Mouse (Mus musculus): ENCODE measurements around the gene Gm21149. TPM values are rescaled to one million over a fixed set of nuclear protein-coding genes. Genes with fewer than 3 reads are reported as not detected.
A peak's percentile ranks its signal among the peaks of the same experiment; 100 is the strongest.
"Not testable (repeated sequence)": the region's sequence is repeated elsewhere in the genome, so short reads cannot be mapped to it uniquely, and the experiment has no call there.

The Gm21149 gene
- not detected in 2 replicates for polyA plus RNA-seq (2015; fragmentation: Nextera tagmentation; extraction: Ambion mirVana)

DNA sequence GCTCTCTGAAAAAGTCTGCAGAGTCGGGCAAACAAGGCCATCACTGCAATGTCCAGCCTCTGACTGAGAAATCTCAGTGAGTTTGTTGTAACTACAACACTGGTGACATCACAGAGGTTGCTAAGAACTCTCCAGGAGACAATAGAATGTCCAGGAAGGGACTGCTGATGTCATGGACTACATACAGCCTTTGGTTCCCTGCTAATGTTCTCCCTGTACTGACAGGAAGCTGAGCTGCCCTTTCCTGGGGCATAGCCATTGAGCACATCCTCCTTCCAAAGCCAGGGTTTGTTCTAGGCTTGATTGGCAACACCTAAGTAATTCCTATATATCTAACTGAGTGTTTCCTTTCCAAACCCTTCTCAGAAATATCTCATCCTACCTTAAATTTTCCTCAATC, at the start of gene Gm21149:
Gene Gm21149, minus strand, starts transcription at position 101 of the 400 bp plus-strand sequence.
- not testable (repeated sequence) for H3K9ac ChIP-seq (ENCODE audit: low read depth, low read length); H3K27ac ChIP-seq (ENCODE audit: low read length); H3K9me3 ChIP-seq (ENCODE audit: control insufficient read depth, low read length); H3K4me3 ChIP-seq (ENCODE audit: low read length); ATAC-seq; H3K4me1 ChIP-seq (ENCODE audit: control insufficient read depth, insufficient read depth, low read length); H3K4me2 ChIP-seq (ENCODE audit: low read depth, low read length); H3K27me3 ChIP-seq (replicated peaks; ENCODE audit: control insufficient read depth, insufficient read depth, low read length); H3K36me3 ChIP-seq (ENCODE audit: control insufficient read depth, insufficient read depth, low read length)
- WGBS = 62% methylated on average over 1 of the region's 1 CpGs

DNA sequence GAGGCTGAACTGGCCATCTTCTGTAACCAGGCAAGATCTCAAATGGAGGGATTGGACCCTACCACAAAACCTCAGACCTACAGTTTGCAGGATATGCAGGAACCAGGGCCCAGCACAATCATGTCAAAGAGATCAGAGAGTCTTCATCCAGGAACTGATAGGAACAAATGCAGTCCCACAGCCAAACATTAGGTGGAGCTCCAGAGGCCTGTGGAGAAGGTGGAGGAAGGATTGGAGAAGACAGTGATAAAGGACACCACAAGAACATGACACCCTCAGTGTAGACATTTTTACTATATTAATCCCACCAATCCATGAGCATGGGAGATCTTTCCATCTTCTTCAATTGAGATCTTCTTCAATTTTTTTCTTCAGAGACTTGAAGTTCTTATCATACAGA, 46.1 kb upstream of the Gm21149 start:
- H3K9me3 ChIP-seq (ENCODE audit: control insufficient read depth, low read length); H3K4me2 ChIP-seq (ENCODE audit: low read depth, low read length); H3K4me3 ChIP-seq (ENCODE audit: low read length); H3K27me3 ChIP-seq (replicated peaks; ENCODE audit: control insufficient read depth, insufficient read depth, low read length); H3K27ac ChIP-seq (ENCODE audit: low read length); H3K4me1 ChIP-seq (ENCODE audit: control insufficient read depth, insufficient read depth, low read length); H3K36me3 ChIP-seq (ENCODE audit: control insufficient read depth, insufficient read depth, low read length); H3K9ac ChIP-seq (ENCODE audit: low read depth, low read length); ATAC-seq: not testable (repeated sequence)

DNA sequence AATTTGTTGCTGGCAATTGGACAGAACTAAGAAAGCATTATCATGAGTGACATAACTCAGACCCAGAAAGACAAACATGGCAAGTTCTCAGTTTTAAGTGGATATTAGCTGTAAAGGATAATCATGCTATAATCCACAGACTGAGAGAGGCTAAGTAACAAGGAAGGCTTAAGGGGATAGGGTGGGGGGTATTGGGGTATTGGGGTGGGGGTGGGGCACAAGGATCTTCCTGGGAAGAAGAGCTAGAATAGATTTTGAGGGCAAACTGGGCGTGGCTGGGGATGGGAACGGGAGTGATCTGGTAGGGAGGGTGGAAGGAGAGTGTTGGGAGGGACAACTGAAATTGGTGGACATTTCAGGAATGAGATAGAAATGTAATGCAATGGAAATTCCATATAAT, 45.7 kb upstream of the Gm21149 start:
- H3K27me3 ChIP-seq (replicated peaks; ENCODE audit: control insufficient read depth, insufficient read depth, low read length); H3K9ac ChIP-seq (ENCODE audit: low read depth, low read length); H3K4me2 ChIP-seq (ENCODE audit: low read depth, low read length); H3K4me3 ChIP-seq (ENCODE audit: low read length); H3K36me3 ChIP-seq (ENCODE audit: control insufficient read depth, insufficient read depth, low read length); H3K4me1 ChIP-seq (ENCODE audit: control insufficient read depth, insufficient read depth, low read length); H3K9me3 ChIP-seq (ENCODE audit: control insufficient read depth, low read length); H3K27ac ChIP-seq (ENCODE audit: low read length); ATAC-seq: not testable (repeated sequence)
- WGBS = 34% methylated on average over 2 of the region's 2 CpGs

DNA sequence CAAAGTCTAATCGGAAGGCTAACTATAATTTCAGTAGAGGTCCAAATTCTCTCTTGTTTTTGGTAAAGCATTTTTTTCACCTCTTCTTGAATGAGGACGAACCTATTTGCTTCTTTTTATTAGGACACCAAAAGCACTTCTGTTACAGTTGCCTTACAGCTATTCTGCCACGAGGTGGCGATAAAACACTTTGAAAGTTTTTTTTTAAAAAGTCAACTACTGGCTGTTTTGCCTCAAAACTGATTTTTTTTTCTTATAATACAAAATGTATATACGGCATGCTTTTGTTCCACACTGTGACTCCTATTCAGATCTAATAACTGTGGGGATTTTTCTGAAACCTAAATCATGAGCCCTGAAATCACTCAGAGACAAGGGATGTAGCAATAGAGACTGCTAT, 44.1 kb upstream of the Gm21149 start:
- H3K27ac ChIP-seq (ENCODE audit: low read length); H3K4me1 ChIP-seq (ENCODE audit: control insufficient read depth, insufficient read depth, low read length); H3K9ac ChIP-seq (ENCODE audit: low read depth, low read length); H3K4me2 ChIP-seq (ENCODE audit: low read depth, low read length); H3K9me3 ChIP-seq (ENCODE audit: control insufficient read depth, low read length); ATAC-seq; H3K4me3 ChIP-seq (ENCODE audit: low read length); H3K36me3 ChIP-seq (ENCODE audit: control insufficient read depth, insufficient read depth, low read length); H3K27me3 ChIP-seq (replicated peaks; ENCODE audit: control insufficient read depth, insufficient read depth, low read length): not testable (repeated sequence)
- WGBS = 17% methylated on average over 5 of the region's 5 CpGs

DNA sequence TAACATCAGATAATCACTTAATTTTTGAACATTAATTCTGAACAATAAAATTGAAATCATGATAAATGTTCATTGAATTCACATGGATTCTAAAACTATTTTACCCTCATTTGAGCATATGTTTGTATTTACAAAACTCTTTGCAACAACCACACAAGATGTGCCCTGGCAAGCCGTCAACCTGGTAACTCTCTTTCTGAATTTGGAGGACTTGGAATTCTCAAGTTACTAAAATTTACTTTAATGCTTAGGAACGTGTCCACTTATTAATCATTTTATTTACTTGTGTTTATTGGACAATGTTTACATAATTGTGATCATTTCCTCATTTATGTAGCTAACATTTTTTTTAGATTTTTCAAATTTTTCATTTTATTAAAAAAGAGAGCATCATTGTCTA, 40.8 kb upstream of the Gm21149 start:
- not testable (repeated sequence) for H3K27ac ChIP-seq (ENCODE audit: low read length); H3K9me3 ChIP-seq (ENCODE audit: control insufficient read depth, low read length); H3K4me2 ChIP-seq (ENCODE audit: low read depth, low read length); H3K9ac ChIP-seq (ENCODE audit: low read depth, low read length); ATAC-seq; H3K36me3 ChIP-seq (ENCODE audit: control insufficient read depth, insufficient read depth, low read length); H3K27me3 ChIP-seq (replicated peaks; ENCODE audit: control insufficient read depth, insufficient read depth, low read length); H3K4me1 ChIP-seq (ENCODE audit: control insufficient read depth, insufficient read depth, low read length); H3K4me3 ChIP-seq (ENCODE audit: low read length)
- 73% methylated on average over 2 of the region's 2 CpGs for WGBS

DNA sequence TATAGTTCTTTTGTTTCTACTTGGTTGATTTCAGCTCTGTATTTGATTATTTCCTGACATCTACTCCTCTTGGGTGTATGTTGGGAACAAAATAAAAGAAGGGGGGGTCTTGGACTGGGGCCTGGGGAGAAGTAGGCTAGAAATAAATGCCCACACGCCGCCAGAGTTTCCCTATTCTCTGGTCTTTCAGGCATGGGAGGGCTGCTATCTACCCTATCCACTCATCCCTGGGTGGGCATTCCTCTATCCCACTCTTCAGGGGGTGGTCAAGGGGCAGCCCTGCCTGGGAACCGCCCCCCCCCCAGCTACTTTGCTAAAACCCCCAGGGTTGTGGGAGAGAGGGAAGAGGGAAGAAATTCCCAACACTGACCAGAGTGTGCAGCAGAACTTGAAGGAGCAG, 35.9 kb upstream of the Gm21149 start:
- H3K4me1 ChIP-seq (ENCODE audit: control insufficient read depth, insufficient read depth, low read length) = not testable (repeated sequence)
- 0 out of 2 replicates have a peak, but pooled peaks have one; percentile 23 for ATAC-seq

DNA sequence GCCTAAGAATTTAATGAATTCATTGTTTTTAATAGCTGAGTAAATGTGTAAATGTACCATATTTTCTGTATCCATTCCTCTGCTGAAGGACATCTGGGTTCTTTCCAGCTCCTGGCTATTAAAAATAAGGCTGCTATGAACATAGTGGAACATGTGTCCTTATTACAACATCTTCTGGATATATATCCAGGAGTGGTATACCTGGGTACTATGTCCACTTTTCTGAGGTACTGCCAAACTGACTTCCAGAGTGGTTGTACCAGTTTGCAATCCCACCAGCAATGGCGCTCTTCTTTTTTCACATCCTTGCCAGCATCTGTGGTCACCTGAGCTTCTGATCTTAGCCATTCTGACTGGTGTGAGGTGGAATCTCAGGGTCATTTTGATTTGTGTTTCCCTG, 33.6 kb upstream of the Gm21149 start:
- not testable (repeated sequence) for ATAC-seq; H3K9me3 ChIP-seq (ENCODE audit: control insufficient read depth, low read length); H3K4me3 ChIP-seq (ENCODE audit: low read length); H3K27ac ChIP-seq (ENCODE audit: low read length); H3K4me1 ChIP-seq (ENCODE audit: control insufficient read depth, insufficient read depth, low read length); H3K27me3 ChIP-seq (replicated peaks; ENCODE audit: control insufficient read depth, insufficient read depth, low read length); H3K4me2 ChIP-seq (ENCODE audit: low read depth, low read length); H3K9ac ChIP-seq (ENCODE audit: low read depth, low read length); H3K36me3 ChIP-seq (ENCODE audit: control insufficient read depth, insufficient read depth, low read length)
- 79% methylated on average over 1 of the region's 1 CpGs for WGBS

More for the DNA sequence above, 35.9 kb upstream of the Gm21149 start:
- not testable (repeated sequence) for H3K9me3 ChIP-seq (ENCODE audit: control insufficient read depth, low read length); H3K4me2 ChIP-seq (ENCODE audit: low read depth, low read length); H3K27ac ChIP-seq (ENCODE audit: low read length); H3K36me3 ChIP-seq (ENCODE audit: control insufficient read depth, insufficient read depth, low read length); H3K9ac ChIP-seq (ENCODE audit: low read depth, low read length); H3K27me3 ChIP-seq (replicated peaks; ENCODE audit: control insufficient read depth, insufficient read depth, low read length); H3K4me3 ChIP-seq (ENCODE audit: low read length)
- 65% methylated on average over 3 of the region's 3 CpGs for WGBS

DNA sequence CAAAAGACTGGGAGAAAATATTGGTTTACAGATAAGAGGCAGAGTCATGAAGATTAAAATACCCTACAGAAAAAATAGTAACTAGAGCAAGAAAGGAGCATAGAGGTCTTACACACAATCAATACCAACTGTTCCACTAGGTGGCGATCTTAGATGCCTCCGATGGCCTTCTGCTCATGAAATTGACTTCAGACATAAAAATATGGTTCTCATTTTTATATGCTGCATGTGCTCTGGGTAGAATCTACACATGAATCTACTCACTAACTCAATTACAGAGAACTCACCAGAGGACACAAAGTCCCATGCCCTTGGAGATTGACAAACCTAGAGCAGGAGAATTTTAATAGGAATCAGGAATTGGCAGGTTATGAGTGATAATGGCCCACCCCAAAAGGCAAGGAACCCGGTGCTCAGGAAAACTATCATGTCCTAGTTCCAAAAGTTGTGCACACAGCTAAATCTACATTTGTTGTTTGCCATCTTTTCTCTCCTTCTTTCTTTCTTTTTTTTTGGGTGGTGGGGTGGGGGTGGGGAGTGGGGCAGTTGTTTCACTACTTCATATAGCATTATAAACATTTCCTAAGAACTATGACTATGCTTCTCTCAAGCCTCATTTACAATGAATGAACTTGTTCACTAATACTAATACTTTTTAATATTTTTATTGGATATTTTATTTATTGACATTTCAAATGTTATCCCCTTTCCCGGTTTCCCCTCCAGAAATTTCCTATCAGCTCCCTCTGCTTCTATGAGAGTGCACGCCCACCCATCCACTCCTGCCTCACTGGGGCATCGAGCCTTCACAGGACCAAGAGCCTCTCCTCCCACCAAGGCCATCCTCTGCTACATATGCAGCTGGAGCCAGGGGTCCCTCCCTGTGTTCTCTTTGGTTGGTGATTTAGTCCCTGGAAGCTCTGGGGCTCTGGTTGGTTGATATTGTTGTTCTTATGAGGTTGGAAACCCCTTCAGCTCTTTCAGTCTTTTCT, 32.4 kb upstream of the Gm21149 start:
- H3K4me3 ChIP-seq (ENCODE audit: low read length); H3K27me3 ChIP-seq (replicated peaks; ENCODE audit: control insufficient read depth, insufficient read depth, low read length); H3K9ac ChIP-seq (ENCODE audit: low read depth, low read length); H3K4me2 ChIP-seq (ENCODE audit: low read depth, low read length); H3K9me3 ChIP-seq (ENCODE audit: control insufficient read depth, low read length); ATAC-seq; H3K4me1 ChIP-seq (ENCODE audit: control insufficient read depth, insufficient read depth, low read length); H3K36me3 ChIP-seq (ENCODE audit: control insufficient read depth, insufficient read depth, low read length); H3K27ac ChIP-seq (ENCODE audit: low read length): not testable (repeated sequence)
- WGBS = 63% methylated on average over 6 of the region's 6 CpGs

DNA sequence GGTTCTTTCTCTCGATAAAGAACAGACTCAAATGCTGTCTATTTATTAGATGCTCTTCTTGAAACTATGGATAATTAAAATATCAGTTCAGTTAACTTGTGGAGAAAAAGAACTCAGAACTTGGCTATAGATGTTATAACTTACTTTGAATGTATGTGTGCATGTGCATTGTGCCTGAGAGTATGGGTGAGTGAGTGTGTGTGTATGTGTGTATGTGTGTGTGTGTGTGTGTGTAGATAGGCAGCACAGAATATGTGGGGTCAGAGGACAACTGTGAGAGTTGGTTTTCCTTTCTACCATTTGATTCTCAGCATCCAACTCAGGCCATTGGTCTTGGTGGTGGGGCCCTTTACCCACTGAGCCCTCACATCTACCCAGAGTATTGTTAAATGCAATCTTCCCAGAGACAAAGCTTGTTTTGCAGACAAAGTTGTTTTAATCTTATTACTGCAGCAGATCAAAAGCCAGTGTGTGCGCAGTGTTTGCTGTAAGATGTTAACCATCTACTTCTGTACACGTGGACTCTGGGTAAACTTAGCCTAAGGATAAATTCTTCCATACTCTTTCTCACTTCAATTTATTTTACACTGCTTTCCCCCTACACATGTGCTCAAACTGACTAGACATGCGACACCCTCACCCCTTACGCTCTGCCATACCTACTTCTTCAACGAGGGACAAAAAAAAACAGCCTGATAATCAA, 31.6 kb upstream of the Gm21149 start:
- H3K4me3 ChIP-seq (ENCODE audit: low read length); H3K27me3 ChIP-seq (replicated peaks; ENCODE audit: control insufficient read depth, insufficient read depth, low read length); H3K4me1 ChIP-seq (ENCODE audit: control insufficient read depth, insufficient read depth, low read length); H3K4me2 ChIP-seq (ENCODE audit: low read depth, low read length); H3K36me3 ChIP-seq (ENCODE audit: control insufficient read depth, insufficient read depth, low read length); H3K9me3 ChIP-seq (ENCODE audit: control insufficient read depth, low read length); H3K27ac ChIP-seq (ENCODE audit: low read length); H3K9ac ChIP-seq (ENCODE audit: low read depth, low read length): not testable (repeated sequence)
- ATAC-seq = peak; percentile 26; the same call in 1 of the 2 replicates
- WGBS = 64% methylated on average over 6 of the region's 6 CpGs
